Mouse (Mus musculus) megakaryocyte, embryonic 14.5 days (primary cell): Measurements from ENCODE around the gene Ndst2.

Source experiments
- FLI1 ChIP-seq: IDR thresholded peaks from 2 replicates; pipeline ENCODE4 v1.6.1; 2012; ENCODE audit warnings: low read length, inconsistent platforms, mixed read lengths
- GATA1 ChIP-seq: IDR thresholded peaks from 3 replicates; pipeline ENCODE4 v1.6.1; 2012; ENCODE audit warnings: mixed read lengths, low read length, inconsistent platforms, borderline replicate concordance

GRCm38 (mm10) chr14:20724043-20724442 lies 10.3 kb downstream of the Ndst2 start:
- TF ChIP-seq GATA1 (no peak), FLI1 (no peak)
